Mouse (Mus musculus) kidney, adult 10 weeks (tissue): Measurements from ENCODE around the gene Hoxa10. TPM values are rescaled to one million over a fixed set of nuclear protein-coding genes. Genes with fewer than 3 reads are reported as not detected.

Experiments
- polyA plus RNA-seq: library from polyadenylated mRNA; stranded (reverse); fragments of 350-450 nt; fragmentation: Illumina TruSeq; extraction: RNeasy Lipid Tissue Mini Kit (QIAGEN cat#74804); gene quantifications from one replicate; pipeline ENCODE4 v1.2.3, GENCODE M21; 2014; ENCODE audit warnings: low read depth, low replicate concordance

The Hoxa10 gene
- 76.9 TPM for polyA plus RNA-seq

DNA sequence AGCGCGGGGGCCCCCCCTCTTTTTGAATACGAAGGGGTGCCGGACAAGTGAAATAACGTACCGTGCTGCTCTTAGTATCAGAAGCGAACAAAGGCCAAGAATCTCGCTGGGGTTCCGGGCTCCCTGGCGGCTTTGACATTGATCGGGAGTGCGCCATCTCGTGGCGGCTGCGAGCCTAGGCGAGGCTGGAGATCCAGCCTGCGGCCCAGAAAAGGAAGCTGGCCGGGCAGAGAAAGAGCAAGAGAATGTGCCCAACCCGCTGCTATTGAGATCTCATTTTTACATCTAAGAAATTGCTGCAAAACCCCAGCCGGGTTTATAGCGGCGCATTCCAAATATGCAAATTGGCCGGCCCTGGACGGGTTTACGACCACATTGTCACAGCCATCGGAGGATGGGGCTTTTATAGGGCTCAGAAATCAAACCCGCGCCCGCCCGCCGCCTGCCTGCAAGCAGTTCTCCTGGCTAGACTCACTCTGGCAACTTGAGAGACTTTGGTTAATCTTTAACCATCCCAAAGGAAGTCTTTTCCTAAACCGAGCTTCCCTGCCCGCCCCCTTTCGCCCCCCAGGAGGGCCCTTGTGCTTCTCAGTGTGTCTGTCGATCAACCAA, at the start of gene Hoxa10:
Hoxa10 (minus strand) TSS at position 466 of the 612 bp plus-strand sequence.

DNA sequence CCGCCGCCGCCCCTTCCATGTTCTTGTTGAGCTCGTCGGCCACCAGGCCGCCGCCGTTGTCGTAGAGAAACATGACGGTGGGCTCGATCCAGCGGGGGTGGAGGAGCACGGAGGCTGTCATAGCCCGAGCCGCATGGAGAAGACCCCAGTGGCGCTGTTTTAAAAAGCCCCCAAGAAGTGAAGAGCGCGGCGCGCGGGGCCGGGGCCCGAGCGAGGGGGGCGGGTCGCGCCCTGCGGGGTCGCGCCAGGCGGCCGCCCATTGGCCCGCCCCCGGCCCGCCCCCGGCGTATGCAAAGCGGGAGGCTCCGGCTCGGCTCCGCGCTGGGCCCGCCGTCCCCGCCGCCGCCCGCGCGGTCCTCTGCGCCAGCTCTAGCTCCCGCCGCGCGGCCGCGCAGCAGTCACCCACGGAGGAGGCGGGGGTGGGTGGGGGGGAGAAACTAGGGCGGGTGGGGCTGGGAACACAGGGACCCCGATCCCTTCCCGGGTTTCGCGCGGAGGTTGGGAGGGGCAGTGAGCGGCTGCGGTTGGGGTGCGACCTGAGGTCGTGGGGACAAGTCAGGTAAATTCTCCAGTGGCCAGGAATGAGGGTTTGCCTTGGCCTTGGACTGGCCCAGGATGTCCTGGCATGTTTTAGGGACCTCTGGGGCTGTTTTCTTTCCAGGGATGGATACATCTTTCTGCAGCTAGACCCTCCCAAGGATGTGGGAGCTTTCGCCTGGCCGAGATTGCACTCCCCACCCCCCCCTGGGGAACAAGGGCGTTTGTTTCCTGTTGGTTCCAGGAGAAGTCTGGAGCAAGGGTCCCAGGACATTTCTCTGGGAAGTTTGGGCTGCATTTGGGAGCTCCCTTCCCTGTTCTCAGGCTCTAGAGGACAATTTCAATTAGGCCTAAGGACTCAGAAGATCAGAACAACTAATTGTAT, 20.3 kb upstream of the Hoxa10 start, which contains the start of gene Hoxa13:
Hoxa13 (minus strand) TSS at position 227 of the 922 bp plus-strand sequence.

DNA sequence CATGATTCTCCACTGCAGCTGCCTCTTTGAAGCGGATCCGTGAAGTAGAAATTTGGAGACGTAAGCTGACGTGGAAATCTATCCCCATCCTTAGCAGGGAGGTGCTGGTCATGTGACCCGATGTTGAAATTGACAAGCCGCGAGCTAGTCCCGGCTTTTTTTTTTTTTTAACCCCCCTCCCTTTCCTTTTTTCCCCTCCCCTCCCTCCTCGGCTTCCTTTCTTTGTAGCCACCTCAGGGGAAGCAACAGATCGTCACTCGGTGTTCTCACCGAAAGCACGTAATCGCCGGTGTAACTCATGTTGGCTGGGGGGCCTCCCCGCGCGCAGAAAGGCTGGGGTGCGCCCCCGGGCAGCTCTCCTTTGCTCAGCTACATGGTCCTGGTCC, 5.1 kb upstream of the Hoxa10 start, which contains the start of gene Hoxa11:
Hoxa11 (minus strand) TSS at position 54 of the 386 bp plus-strand sequence.

DNA sequence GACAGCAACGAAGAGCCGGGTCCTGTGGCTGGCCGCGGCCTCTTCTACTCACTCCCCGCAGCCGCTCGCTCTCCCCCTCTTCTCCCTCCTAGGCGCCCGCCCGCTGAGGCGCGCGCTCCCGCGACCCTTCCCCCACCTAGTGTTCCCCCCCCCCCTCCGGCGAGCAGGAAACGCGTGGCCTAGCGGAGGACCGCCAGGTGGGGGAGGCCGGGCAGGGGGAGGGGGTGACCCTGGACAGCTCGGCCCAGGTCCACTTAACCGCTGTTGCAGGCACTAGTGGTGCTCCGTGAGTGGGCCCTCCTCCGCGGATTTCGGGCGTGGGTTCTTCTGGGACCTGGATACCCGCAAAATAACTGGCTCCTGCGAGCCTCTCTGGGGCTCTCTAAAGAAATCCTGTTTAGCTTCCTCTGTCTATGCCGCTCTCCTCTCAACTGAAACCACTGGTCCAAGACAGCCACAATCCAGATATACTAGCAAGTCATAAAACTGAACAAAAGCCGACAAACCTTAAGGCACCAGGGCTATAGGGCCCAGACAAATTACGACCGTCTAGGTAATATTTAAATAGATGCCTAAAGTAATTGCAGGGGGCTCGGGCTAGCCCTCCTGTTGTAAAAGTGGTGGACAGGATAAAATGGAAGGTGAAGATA, 10.0 kb downstream of the Hoxa10 start, which contains the start of gene Hoxa9:
Hoxa9 (minus strand) TSS at position 574 of the 650 bp plus-strand sequence.

DNA sequence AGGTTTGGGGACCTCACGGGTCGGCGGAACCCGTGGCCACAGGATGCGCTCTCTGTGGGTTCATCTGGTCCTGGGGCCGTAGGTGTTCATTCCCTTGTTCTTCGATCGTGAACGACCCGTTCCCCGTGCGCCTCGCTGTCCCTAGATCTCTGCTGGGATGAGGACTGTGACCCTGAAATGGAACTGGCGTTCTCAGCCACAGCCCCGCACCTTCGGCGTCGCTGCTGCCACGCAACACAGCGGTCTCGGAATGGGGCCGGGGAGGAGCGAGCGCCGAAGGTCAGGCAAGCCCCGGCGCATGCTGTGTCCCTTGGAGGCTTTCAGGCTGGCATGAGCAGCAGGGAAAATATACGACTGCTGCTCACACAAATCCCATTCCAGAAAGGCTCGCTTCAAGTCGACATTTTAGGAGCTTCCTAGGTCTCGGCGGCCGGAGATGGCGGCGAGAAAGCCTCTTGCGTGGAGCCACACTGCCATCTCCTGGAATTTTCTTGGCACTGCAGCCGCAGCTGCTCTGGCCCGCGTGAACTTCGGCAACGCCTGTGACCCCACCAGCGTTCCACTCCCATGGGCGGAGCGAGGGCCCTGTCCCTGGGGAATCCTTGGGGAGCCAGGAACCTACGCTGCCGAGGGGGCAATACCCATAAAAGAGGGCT, 19.2 kb downstream of the Hoxa10 start, which contains the start of gene Hoxa7:
Hoxa7 (minus strand) TSS at position 518 of the 656 bp plus-strand sequence.

GRCm38 (mm10) chr6:52213119-52213986, 27.3 kb downstream of the Hoxa10 start, which contains the start of the genes Hoxa3 and Gm28308:
Gene Hoxa3, minus strand, starts transcription at chr6:52213336.
Gene Gm28308, minus strand, starts transcription at chr6:52213339.

DNA sequence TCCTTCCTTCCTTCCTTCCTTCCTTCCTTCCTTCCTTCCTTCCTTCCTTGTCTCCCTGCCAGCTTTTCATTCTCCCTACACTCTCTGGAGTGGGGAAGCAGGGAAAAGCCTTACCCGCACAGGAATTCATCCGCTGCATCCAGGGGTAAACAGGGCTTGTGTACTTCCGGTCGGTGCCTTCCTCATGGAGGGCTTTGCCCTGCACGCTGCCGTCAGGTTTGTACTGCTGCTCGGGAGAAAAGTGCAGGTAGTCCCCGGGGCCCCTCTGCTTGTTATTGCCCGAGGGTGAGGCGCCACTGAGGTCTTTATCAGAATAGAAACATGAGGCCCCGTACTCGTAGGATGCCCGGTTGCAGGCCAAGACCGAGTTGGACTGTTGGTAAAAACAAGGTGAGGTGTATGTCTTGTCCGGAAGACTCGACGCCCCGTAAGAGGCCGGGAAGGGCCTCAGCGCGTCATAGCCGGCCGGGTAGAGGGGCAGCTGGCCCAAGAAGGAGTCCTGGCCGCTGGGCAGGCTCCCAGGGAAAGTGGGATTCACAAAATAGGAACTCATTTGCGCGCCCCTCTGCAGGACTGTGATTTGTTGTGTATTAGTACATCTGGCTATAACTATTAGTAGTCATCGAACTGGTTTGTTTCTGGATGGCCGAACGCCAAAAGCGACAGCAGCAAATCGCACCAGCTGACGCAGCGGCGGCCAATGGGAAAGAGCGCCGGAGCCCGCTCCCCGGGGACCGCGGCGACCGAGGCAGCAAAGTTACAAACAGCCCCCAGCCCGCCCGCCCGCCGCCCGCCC, 32.4 kb downstream of the Hoxa10 start, which contains the start of gene Hoxa6:
Hoxa6 (minus strand) TSS at position 651 of the 796 bp plus-strand sequence.

DNA sequence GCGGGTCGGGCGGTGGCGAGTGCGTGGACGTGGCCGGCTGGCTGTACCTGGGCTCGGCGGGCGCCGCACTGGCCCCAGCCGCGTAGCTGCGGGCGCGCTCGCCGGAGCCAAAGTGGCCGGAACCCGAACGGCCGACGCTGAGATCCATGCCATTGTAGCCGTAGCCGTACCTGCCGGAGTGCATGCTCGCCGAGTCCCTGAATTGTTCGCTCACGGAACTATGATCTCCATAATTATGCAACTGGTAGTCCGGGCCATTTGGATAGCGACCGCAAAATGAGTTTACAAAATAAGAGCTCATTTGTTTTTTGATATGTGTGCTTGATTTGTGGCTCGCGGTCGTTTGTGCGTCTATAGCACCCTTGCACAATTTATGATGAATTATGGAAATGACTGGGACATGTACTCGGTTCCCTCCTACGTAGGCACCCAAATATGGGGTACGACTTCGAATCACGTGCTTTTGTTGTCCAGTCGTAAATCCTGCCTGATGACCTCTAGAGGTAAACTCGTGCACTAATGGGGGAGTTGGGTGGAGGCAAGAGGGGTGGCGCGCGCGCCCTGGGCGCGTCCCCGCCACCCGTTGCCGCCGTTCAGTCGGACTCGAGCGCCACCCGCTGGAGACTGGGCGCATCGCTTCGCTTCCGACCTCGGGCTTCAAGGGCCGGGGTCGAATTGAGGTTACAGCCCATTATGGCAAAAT, 36.5 kb downstream of the Hoxa10 start, which contains the start of gene Hoxa5:
Hoxa5 (minus strand) TSS at position 538 of the 703 bp plus-strand sequence.

DNA sequence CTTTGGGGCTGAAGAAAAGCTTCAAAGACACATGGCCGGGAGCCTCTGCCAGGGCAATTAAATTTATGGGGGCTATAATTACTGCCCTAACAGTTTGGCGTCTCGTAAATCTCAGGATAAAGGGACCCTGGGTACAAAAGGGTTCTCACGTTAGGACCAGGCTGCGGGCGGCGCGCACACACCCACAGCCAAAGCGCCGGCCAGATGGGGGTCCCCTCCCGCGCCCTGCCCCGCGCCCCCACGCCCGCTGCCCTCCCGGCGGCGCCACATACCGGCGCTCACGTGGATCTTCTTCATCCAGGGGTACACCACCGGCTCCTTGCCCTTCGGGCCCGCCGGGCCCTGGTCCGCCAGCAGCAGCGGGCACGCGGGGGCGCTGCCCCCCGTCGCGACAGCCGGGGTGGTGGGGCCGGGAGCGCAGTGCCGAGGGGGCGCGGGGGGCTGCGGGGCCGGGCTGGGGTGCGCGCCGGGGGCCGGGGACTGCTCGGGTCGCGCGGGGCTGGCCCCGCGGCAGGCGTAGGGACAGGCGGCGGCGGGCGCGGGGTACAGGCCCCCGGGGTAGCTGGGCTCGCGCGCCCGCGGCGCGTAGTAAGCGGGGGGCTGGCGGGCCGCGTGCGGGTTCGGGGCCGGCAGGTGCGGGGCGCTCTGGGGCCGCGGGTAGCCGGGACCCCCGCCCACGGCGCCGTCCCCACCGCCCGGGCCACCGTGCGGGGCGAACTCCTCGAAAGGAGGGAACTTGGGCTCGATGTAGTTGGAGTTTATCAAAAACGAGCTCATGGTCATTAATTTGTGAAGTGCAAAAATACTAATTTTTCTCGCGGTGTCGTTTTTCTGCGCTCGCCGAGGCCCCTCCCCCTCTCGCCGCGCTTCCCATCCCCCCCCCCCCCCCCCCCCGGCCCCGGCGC, 49.5 kb downstream of the Hoxa10 start, which contains the start of gene Hoxa4:
Hoxa4 (minus strand) TSS at position 848 of the 905 bp plus-strand sequence.

Other genes with a start within 250 kb of the Hoxa10 start
- 76.1 TPM for gene Skap2, start 228.3 kb downstream of the Hoxa10 start, polyA plus RNA-seq
- 1.6 TPM for gene Hoxa1, start 82.5 kb downstream of the Hoxa10 start, polyA plus RNA-seq
- 1.6 TPM for gene Hoxa2, start 76.0 kb downstream of the Hoxa10 start, polyA plus RNA-seq
- gene 5730596B20Rik, start 63.4 kb downstream of the Hoxa10 start, polyA plus RNA-seq: 0.16 TPM
- 2.3 TPM for gene Hoxa4, start 49.1 kb downstream of the Hoxa10 start, polyA plus RNA-seq
- 22.0 TPM for gene Hoxa5, start 36.3 kb downstream of the Hoxa10 start, polyA plus RNA-seq
- not detected for gene Hoxa6, start 32.1 kb downstream of the Hoxa10 start, polyA plus RNA-seq
- gene Hoxa3, start 27.5 kb downstream of the Hoxa10 start, polyA plus RNA-seq: 8.8 TPM
- not detected for gene Gm28308, start 27.5 kb downstream of the Hoxa10 start, polyA plus RNA-seq
- gene Hoxa7, start 19.0 kb downstream of the Hoxa10 start, polyA plus RNA-seq: 26.5 TPM
- gene Hoxa9, start 9.8 kb downstream of the Hoxa10 start, polyA plus RNA-seq: 58.5 TPM
- 2.5 TPM for gene Hoxa11, start 5.0 kb upstream of the Hoxa10 start, polyA plus RNA-seq
- not detected for gene Hoxa13, start 20.0 kb upstream of the Hoxa10 start, polyA plus RNA-seq
- not detected for gene Evx1, start 72.6 kb upstream of the Hoxa10 start, polyA plus RNA-seq